Mouse (Mus musculus) right cerebral cortex, postnatal 10 days (tissue): ENCODE measurements around the gene Ctbp2.
A peak's percentile ranks its signal among the peaks of the same experiment; 100 is the strongest.

Experiments used
- DNase-seq, 2 experiments: peaks; one replicate each; pipeline ENCODE4 v3.0.0; 2021; ENCODE audit warnings: low spot score in 2 of 2

The Ctbp2 gene

GRCm38 (mm10) chr7:133088411-133088810, 35.7 kb downstream of the Ctbp2 start:
- no peak for DNase-seq

GRCm38 (mm10) chr7:133085408-133085807, 38.7 kb downstream of the Ctbp2 start:
- DNase-seq: no peak

- DNase-seq: no peak
Observed at GRCm38 (mm10) chr7:133083936-133084614, 40.1 kb downstream of the Ctbp2 start.

- DNase-seq: no peak
Observed at GRCm38 (mm10) chr7:133078929-133079328, 45.2 kb downstream of the Ctbp2 start.

- DNase-seq: no peak
Observed at GRCm38 (mm10) chr7:133074462-133075133, 49.6 kb downstream of the Ctbp2 start.

- DNase-seq: no peak
Observed at GRCm38 (mm10) chr7:133073147-133073651, 51.0 kb downstream of the Ctbp2 start.

- no peak for DNase-seq
Observed at GRCm38 (mm10) chr7:133072535-133072934, 51.6 kb downstream of the Ctbp2 start.

- DNase-seq: no peak
Observed at GRCm38 (mm10) chr7:133067321-133067841, 56.8 kb downstream of the Ctbp2 start.

GRCm38 (mm10) chr7:133066776-133067175, 57.4 kb downstream of the Ctbp2 start:
- DNase-seq: peak; percentile 72 to 83

GRCm38 (mm10) chr7:133062055-133062454, 62.1 kb downstream of the Ctbp2 start:
- no peak for DNase-seq

GRCm38 (mm10) chr7:133060170-133060569, 64.0 kb downstream of the Ctbp2 start:
- DNase-seq: no peak

GRCm38 (mm10) chr7:133059517-133060104, 64.5 kb downstream of the Ctbp2 start:
- DNase-seq: no peak

- DNase-seq: no peak
Observed at GRCm38 (mm10) chr7:133059150-133059509, 65.0 kb downstream of the Ctbp2 start.

- no peak for DNase-seq
Observed at GRCm38 (mm10) chr7:133058496-133059149, 65.5 kb downstream of the Ctbp2 start.

GRCm38 (mm10) chr7:133056924-133057323, 67.2 kb downstream of the Ctbp2 start:
- no peak for DNase-seq

GRCm38 (mm10) chr7:133054486-133054885, 69.7 kb downstream of the Ctbp2 start:
- no peak for DNase-seq

GRCm38 (mm10) chr7:133053757-133054156, 70.4 kb downstream of the Ctbp2 start:
- no peak for DNase-seq

GRCm38 (mm10) chr7:133052819-133053218, 71.3 kb downstream of the Ctbp2 start:
- peak in 1 of 2 experiments; percentile 47 for DNase-seq

- no peak for DNase-seq
Observed at GRCm38 (mm10) chr7:133050681-133051080, 73.5 kb downstream of the Ctbp2 start.

GRCm38 (mm10) chr7:133048085-133048630, 76.0 kb downstream of the Ctbp2 start:
- DNase-seq: no peak

GRCm38 (mm10) chr7:133047287-133047686, 76.9 kb downstream of the Ctbp2 start:
- DNase-seq: no peak

- DNase-seq: no peak
Observed at GRCm38 (mm10) chr7:133044721-133045120, 79.4 kb downstream of the Ctbp2 start.
